Mouse (Mus musculus) stomach, postnatal 0 days (tissue): ENCODE measurements around the gene Lgi2.

ENCODE experiments used
- CTCF ChIP-seq: IDR thresholded peaks from 2 replicates; pipeline ENCODE4 v1.5.1; 2016; ENCODE audit warnings: antibody characterized with exemption, low read depth, mild to moderate bottlenecking, moderate library complexity
- EP300 ChIP-seq: optimal IDR thresholded peaks from 2 replicates; pipeline ENCODE3; 2016; ENCODE audit warnings: antibody characterized with exemption

- TF ChIP-seq EP300, result no peak
- TF ChIP-seq CTCF, result no peak
Observed at GRCm38 (mm10) chr5:52615421-52615820, 49.2 kb upstream of the Lgi2 start.
